Mouse (Mus musculus) spleen, adult 12 weeks (tissue): ENCODE data around the gene Olfr447.

Source experiments
- DNase-seq: peaks from one replicate; pipeline ENCODE4 v3.0.0; 2022; ENCODE audit warnings: low spot score

The Olfr447 gene

DNA sequence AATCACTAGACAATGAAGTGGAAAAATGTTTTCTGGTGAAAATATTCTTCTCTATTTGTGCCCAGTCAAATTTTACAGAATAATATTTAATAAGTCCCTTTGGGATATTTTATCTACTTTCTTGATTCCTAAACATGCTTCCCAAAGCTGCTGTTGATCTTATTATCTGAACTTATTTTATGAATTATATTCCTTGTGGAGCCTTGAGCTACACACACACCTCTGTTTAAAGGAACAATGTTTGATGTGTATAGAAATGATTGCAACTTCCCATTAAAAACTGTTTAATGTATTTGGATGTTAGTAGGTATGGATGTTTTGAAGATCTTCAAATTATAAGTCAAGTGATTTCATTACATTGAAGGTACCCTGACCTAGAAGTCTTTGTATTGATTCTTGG, at the start of gene Olfr447:
TSS of gene Olfr447 (plus strand) at position 301 of the 400 bp plus-strand sequence.
- DNase-seq: no peak

DNA sequence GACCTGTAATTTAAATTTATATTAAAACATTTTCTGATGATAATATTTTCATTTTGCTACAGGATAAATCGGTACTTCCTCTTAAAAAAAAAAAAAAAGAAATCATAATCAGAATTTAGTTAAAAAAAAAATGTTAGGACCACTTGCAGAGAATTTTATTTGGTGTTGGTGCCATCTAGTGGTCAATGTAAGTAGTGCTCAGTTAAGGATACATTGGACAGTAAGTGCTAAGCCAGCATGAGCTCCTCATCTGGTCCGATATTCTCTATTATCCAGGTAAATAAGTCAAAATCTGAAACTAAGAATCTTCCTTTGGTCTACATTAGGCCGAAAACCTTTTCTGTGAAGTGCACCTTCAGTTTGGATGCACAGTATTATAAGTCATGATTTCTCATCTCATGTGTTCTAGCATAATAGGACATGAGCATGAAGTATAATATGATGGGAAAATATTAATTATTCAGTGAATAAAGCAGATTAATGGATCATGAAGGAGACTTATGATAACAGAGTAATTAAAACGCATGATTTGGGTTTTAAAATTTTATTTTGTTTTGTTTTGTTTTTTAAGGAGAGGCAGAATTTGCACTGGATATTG, 48.4 kb upstream of the Olfr447 start:
- no peak for DNase-seq

DNA sequence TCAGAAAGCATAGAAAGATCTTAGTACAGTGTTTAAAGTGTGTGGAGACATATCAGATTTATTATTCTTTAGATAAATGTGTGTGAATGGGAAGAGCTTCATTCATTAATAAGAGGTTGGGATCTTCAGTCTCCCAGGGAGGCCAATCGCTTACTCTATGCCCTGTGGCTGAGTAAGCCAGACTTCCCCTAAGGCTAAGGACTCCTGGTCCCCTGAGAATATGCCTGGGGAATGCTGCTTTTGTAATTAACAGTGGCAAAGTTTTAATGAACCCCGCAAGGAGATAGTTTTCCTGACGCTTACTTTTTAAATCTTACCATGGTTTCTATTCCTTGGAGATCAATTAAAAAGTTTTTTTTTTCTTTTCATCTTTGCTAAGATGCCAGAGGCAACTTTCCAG, 39.0 kb upstream of the Olfr447 start:
- DNase-seq: no peak

DNA sequence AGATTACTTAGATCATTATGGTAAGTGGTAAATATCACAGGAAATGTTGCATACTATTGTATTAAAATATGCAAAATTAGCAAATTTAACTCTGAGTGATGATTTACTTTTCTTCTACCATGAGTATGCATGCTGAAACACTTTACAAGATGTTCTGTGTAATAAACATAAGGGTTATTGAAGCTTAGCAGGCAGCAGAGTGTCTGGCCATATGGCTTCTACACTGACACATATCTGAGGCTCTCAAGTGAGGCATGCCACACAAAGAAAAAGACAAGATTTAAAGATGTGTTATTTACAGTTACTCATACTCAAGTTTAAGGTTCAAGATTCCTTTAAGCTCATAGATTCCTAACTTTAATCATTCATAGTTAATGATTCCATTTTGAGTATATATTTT, 32.4 kb upstream of the Olfr447 start:
- no peak for DNase-seq

DNA sequence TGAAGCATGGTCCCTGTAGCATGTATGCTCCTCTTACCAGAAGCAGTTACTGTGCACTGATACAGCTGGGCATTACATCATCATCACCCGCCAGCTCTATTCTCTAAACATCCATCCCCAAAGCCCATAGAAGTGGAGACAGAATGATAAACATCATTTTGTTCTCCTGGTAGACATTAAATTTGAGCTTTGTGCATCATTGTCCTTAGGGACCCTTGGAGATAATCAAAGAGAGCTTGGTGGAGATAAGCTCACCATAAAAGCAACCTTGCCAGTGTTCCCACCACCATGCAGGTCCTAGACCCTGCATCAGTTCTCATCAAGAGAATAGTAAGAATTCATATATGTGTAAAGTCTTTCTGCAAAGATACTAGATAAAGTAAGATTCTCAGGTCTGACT, 18.5 kb upstream of the Olfr447 start, which contains the start of gene Olfr448:
TSS of gene Olfr448 (plus strand) at position 301 of the 400 bp plus-strand sequence.
- DNase-seq: no peak

DNA sequence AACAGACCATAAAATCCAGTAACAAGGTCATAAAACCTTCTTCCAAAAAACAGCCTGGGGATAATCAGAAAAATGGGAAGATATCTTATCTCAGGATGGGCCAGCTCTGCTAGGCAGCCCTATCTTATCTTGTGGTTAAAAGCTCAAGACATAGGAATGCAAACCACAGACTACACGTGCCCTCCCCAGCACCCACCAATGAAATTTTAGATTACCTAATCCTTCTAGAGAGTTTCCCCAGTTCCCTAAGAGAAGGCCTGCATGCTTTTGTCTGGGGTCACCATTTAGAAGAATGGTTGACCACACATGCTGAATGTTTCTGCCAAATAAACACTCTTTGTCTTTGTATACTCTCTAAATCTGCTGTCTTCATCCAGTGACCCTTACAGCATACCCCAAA, 8.3 kb upstream of the Olfr447 start:
- DNase-seq: no peak

DNA sequence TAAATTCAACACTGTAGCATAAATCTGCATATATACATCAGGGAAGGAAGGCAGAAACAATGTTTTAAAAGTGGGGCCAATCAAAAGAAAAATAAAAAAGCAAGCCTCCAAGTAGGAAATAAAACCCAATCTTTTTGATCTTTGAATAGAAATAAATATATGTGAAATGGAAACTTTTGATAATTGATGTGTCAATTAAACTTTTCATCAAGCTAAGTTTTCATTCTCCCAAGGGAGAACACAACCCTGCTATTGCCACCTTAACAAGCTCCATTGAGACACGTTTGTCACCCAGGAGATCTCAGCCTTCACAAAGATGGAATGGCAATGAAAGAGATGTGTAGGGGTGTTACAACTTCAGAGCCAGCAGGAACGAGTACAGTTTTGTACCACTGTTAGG, 12.4 kb downstream of the Olfr447 start, which contains the start of gene Olfr446:
TSS of gene Olfr446 (plus strand) at position 301 of the 400 bp plus-strand sequence.
- DNase-seq: no peak

DNA sequence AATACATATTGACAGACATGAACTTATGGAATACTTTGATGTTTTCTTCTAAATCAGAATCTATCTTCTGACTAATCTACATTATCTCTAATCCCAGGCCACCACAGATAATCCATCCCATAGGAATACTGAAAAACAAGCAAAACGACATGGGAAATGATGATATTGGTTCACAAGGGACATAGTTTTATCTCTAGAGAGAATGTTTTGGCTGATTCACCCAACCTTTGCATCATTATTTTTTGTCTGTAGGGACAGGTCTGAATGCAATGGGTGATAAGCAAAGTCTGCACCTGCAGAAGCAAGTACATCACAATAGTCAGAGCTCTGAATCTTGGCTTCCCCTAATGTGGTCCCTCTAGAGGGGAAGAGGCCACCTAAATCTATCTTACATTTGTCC, 40.1 kb downstream of the Olfr447 start, which contains the start of gene Olfr444:
TSS of gene Olfr444 (plus strand) at position 301 of the 400 bp plus-strand sequence.
- no peak for DNase-seq
